Mouse (Mus musculus) liver, postnatal 0 days (tissue): ENCODE results near the gene Tmem171.

ENCODE experiments used
- CTCF ChIP-seq: sonication (generic); IDR thresholded peaks from 2 replicates; pipeline ENCODE4 v1.5.1; 2016; ENCODE audit warnings: antibody characterized with exemption, low read depth
- EP300 ChIP-seq: IDR thresholded peaks from 2 replicates; pipeline ENCODE4 v1.6.1; 2016; ENCODE audit warnings: antibody characterized with exemption, low read depth, mild to moderate bottlenecking

- TF ChIP-seq CTCF: no peak
- no peak for TF ChIP-seq EP300
These were observed 46.7 kb downstream of the Tmem171 start for GRCm38 (mm10) chr13:98647775-98648568.
